Mouse (Mus musculus) forebrain, embryonic 12.5 days (tissue): ENCODE measurements around the gene Setd7. TPM values are rescaled to one million over a fixed set of nuclear protein-coding genes. Genes with fewer than 3 reads are reported as not detected.

Experiments
- ATAC-seq: fragments of 200-750 bp; cut with Nextera tagmentation; 2 replicates; pipeline ENCODE4 v1.8.0; 2017; ENCODE audit warnings: moderate TSS enrichment; ENCODE audit not compliant: low FRiP score
- H3K27ac ChIP-seq: fragments of 300-500 bp; sonication (generic); 2 replicates; pipeline ENCODE4 v1.5.1; 2016; ENCODE audit warnings: mild to moderate bottlenecking
- H3K27me3 ChIP-seq: fragments of 300-500 bp; sonication (generic); 2 replicates; pipeline ENCODE4 v1.6.1; 2016; ENCODE audit warnings: mild to moderate bottlenecking
- H3K36me3 ChIP-seq: fragments of 300-500 bp; sonication (generic); replicated peaks from 2 replicates; pipeline ENCODE4 v1.6.1; 2016; ENCODE audit warnings: mild to moderate bottlenecking
- H3K4me1 ChIP-seq: fragments of 300-500 bp; sonication (generic); 2 replicates; pipeline ENCODE4 v1.6.1; 2016
- H3K4me2 ChIP-seq: fragments of 300-500 bp; sonication (generic); 2 replicates; pipeline ENCODE4 v1.6.1; 2016; ENCODE audit warnings: mild to moderate bottlenecking, moderate library complexity
- H3K4me3 ChIP-seq: fragments of 300-500 bp; sonication (generic); replicated peaks from 2 replicates; pipeline ENCODE4 v1.5.1; 2016; ENCODE audit warnings: mild to moderate bottlenecking
- H3K9ac ChIP-seq: fragments of 300-500 bp; sonication (generic); 2 replicates; pipeline ENCODE4 v1.6.1; 2016; ENCODE audit warnings: mild to moderate bottlenecking
- H3K9me3 ChIP-seq: fragments of 300-500 bp; sonication (generic); 2 replicates; pipeline ENCODE4 v1.6.1; 2016
- WGBS: fragments of 180-500 bp; shearing (Covaris S2); methylation state at CpG from one replicate; pipeline ENCODE4 v1.1.7; 2016; 5-methylcytosine and 5-hydroxymethylcytosine counted together
- polyA plus RNA-seq: library from polyadenylated mRNA; unstranded; fragments of >200 nt; fragmentation: Nextera tagmentation; extraction: Ambion mirVana; gene quantifications from 2 replicates; pipeline ENCODE4 v1.2.1, GENCODE M21; 2016

Gene Setd7
- polyA plus RNA-seq, 1 experiment from 2014 or later, result 5.5 TPM

DNA sequence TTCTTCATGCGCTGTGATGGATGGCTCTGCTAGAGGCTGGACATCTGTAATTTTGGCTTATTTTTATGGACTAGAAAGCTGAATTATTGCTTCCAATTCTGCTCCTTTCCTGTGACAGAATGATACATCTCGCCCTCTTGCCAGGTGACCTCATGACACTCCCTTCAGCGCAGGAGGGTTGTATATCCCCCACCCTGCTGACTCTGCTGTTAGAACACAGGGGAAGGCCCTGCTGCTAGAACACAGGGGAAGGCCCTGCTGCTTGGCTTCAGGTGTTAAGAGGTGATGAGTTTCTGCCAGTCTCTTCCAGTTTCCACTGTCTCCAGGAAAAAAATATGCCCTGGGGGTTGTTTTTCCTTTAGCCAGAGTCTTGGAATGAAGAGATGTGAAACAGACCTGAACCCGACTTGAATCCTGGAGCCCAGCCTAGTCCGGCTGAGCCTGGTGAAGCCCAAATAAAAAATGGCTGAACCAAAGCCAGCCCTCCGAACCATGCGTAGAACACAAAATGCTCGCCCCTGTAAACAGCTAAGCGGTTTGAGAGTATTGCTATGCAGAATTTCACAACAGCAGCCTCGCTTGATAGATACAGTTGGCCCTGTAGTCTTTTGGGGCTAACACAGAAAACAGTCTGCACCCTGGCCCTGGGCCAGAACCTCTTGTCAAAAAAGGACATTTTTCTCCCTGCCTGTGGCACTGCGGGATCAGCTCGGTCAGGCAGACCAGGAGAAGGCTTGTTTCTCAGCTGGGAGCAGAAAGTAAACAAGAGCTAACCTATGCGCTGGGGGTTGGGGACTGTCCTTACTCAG, 29.0 kb downstream of the Setd7 start:
- ATAC-seq, result no peak
- H3K9ac ChIP-seq, result no peak overlapping the region
- no peak overlapping the region for H3K27ac ChIP-seq
- H3K27me3 ChIP-seq, result no peaks in the 10 kb centered on the region
- WGBS, result 89% methylated on average over 13 of the region's 13 CpGs
- H3K4me3 ChIP-seq, result no peak overlapping the region
- no peaks in the 10 kb centered on the region for H3K9me3 ChIP-seq
- peaks cover 93% of the 10 kb centered on the region for H3K36me3 ChIP-seq
- H3K4me2 ChIP-seq, result no peak overlapping the region
- no peaks in the 10 kb centered on the region for H3K4me1 ChIP-seq

GRCm38 (mm10) chr3:51526891-51527290, 33.8 kb downstream of the Setd7 start:
- Histone ChIP-seq H3K4me1 (no peaks in the 10 kb centered on the region), H3K9ac (no peak overlapping the region), H3K4me2 (no peak overlapping the region), H3K27ac (no peak overlapping the region), H3K27me3 (no peaks in the 10 kb centered on the region), H3K4me3 (no peak overlapping the region), H3K9me3 (no peaks in the 10 kb centered on the region), H3K36me3 (peaks cover 96% of the 10 kb centered on the region)
- no peak for ATAC-seq
- WGBS, result 95% methylated on average over 13 of the region's 13 CpGs

- no peaks in the 10 kb centered on the region for H3K9me3 ChIP-seq
- H3K4me1 ChIP-seq, result no peaks in the 10 kb centered on the region
- H3K9ac ChIP-seq, result no peak overlapping the region
- H3K4me2 ChIP-seq, result no peak overlapping the region
- 89% methylated on average over 16 of the region's 16 CpGs for WGBS
- H3K27me3 ChIP-seq, result no peaks in the 10 kb centered on the region
- H3K36me3 ChIP-seq, result peaks cover 96% of the 10 kb centered on the region
- no peak overlapping the region for H3K4me3 ChIP-seq
- ATAC-seq, result no peak
- H3K27ac ChIP-seq, result no peak overlapping the region
Observed at GRCm38 (mm10) chr3:51525186-51525785, 35.4 kb downstream of the Setd7 start.

GRCm38 (mm10) chr3:51521262-51521661, 39.4 kb downstream of the Setd7 start:
- H3K4me2 ChIP-seq, result no peak overlapping the region
- no peaks in the 10 kb centered on the region for H3K9me3 ChIP-seq
- H3K4me3 ChIP-seq, result no peak overlapping the region
- WGBS, result 93% methylated on average over 14 of the region's 14 CpGs
- H3K27me3 ChIP-seq, result no peaks in the 10 kb centered on the region
- no peak overlapping the region for H3K9ac ChIP-seq
- no peak for ATAC-seq
- no peak overlapping the region for H3K27ac ChIP-seq
- H3K4me1 ChIP-seq, result peaks cover 3% of the 10 kb centered on the region; the same call in 1 of the 2 replicates
- peaks cover 76% of the 10 kb centered on the region for H3K36me3 ChIP-seq

DNA sequence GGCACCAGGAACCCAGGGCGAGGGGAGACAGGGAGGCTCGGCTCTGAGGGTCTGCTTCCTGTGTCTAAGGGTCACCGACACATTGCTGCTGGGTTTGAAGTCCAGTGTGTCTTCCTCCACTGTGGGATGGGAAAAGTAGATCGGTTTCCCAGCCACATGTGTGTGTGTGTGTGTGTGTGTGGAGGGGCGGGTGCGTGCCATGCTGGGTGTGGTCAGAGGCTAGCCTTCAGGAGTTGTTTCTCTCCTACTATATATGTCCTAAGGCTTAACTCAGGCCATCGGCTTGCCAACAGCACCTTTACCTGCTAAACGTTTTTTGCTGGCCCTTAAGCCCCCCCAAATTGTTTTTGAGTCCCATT, 41.9 kb downstream of the Setd7 start:
- Histone ChIP-seq H3K4me2 (no peak overlapping the region), H3K4me3 (no peak overlapping the region), H3K9ac (no peak overlapping the region; the same call in 1 of the 2 replicates), H3K27me3 (no peaks in the 10 kb centered on the region), H3K36me3 (peaks cover 50% of the 10 kb centered on the region), H3K9me3 (no peaks in the 10 kb centered on the region), H3K27ac (no peak overlapping the region), H3K4me1 (peaks cover 3% of the 10 kb centered on the region; the same call in 1 of the 2 replicates)
- WGBS, result 72% methylated on average over 8 of the region's 8 CpGs
- no peak for ATAC-seq

- Histone ChIP-seq H3K27me3 (no peaks in the 10 kb centered on the region), H3K9ac (no peak overlapping the region; the same call in 1 of the 2 replicates), H3K4me1 (peaks cover 3% of the 10 kb centered on the region; the same call in 1 of the 2 replicates), H3K4me3 (no peak overlapping the region), H3K9me3 (no peaks in the 10 kb centered on the region), H3K27ac (no peak overlapping the region), H3K36me3 (peaks cover 44% of the 10 kb centered on the region), H3K4me2 (no peak overlapping the region)
- ATAC-seq, result no peak
- WGBS, result 78% methylated on average over 12 of the region's 12 CpGs
Observed at GRCm38 (mm10) chr3:51517878-51518762, 42.6 kb downstream of the Setd7 start.

DNA sequence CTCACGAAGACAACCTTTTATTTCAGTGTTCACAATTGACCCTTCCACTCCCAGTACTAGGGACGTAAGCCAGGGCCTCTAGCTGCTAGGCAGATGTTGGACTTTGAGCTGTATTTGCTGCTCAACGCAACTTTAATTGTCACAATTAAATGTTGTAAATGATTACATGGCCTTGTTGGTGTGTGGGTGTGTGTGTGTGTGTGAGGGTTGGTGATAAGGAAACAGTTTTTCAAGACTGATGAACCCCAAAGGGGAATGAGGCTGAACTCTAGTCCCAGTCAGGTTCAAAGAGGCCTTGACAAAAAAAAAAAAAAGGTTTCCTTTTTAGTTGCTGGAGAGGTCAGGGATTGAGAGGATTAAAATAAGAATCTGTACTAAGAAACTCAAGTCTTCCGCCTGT, 43.2 kb downstream of the Setd7 start:
- WGBS, result 70% methylated on average over 4 of the region's 4 CpGs
- no peaks in the 10 kb centered on the region for H3K27me3 ChIP-seq
- H3K4me2 ChIP-seq, result no peak overlapping the region
- no peak overlapping the region for H3K9ac ChIP-seq
- H3K4me1 ChIP-seq, result peaks cover 3% of the 10 kb centered on the region; the same call in 1 of the 2 replicates
- no peak overlapping the region for H3K4me3 ChIP-seq
- ATAC-seq, result no peak
- no peak overlapping the region for H3K27ac ChIP-seq
- peaks cover 38% of the 10 kb centered on the region for H3K36me3 ChIP-seq
- H3K9me3 ChIP-seq, result no peaks in the 10 kb centered on the region

DNA sequence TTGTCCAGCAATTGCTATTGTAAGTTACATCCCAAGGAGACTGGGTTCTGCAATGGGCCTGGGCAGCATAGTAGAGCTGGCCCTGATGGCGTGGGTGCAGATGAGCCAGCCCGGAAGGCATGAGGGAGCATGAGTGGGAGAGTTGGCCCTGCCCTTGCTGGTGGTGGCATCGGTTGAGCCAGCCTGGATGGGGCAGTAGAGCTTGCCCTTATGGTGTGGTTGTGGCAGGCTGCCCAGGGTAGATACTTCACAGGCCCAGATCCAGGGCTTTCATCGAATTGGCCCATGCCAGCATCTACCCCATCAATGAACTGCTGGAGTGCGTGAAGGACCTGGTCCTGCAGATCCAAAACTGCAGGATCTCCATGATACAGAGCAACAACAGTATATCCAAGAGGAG, 48.7 kb downstream of the Setd7 start:
- H3K4me2 ChIP-seq, result no peak overlapping the region
- H3K4me3 ChIP-seq, result no peak overlapping the region
- no peak overlapping the region for H3K27ac ChIP-seq
- no peak overlapping the region for H3K9ac ChIP-seq
- H3K9me3 ChIP-seq, result no peaks in the 10 kb centered on the region
- no peak for ATAC-seq
- no peaks in the 10 kb centered on the region for H3K36me3 ChIP-seq
- 94% methylated on average over 5 of the region's 5 CpGs for WGBS
- H3K27me3 ChIP-seq, result no peaks in the 10 kb centered on the region
- no peaks in the 10 kb centered on the region for H3K4me1 ChIP-seq

DNA sequence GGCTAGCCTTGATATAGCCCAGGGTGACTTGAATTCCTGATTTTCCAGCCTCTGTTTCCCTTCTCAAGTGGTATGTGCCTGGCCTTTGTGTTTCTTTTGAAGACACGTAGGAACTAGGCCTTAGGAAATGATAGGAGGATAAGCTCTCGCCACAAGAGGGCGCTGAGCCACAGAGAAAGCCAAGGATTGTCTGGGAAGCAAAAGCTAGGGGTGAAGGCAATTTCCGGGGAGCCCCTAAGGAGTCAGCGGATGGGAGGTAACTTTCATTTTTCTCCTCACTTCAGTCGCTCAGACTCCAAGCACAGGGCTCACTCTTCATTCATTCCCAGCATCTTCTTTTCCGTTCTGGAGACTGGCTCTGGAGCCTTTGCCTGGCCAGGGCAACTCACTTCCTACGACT, 49.8 kb downstream of the Setd7 start:
- WGBS, result 34% methylated on average over 8 of the region's 8 CpGs
- Histone ChIP-seq H3K9me3 (no peaks in the 10 kb centered on the region), H3K27me3 (no peaks in the 10 kb centered on the region), H3K4me1 (no peaks in the 10 kb centered on the region), H3K36me3 (no peaks in the 10 kb centered on the region), H3K4me2 (no peak overlapping the region), H3K9ac (no peak overlapping the region), H3K4me3 (no peak overlapping the region), H3K27ac (no peak overlapping the region)
- no peak; the same call in 1 of the 2 replicates for ATAC-seq

GRCm38 (mm10) chr3:51505465-51505864, 55.2 kb downstream of the Setd7 start:
- Histone ChIP-seq H3K4me1 (peaks cover 7% of the 10 kb centered on the region; the same call in 1 of the 2 replicates), H3K27ac (no peak overlapping the region), H3K27me3 (no peaks in the 10 kb centered on the region), H3K36me3 (no peaks in the 10 kb centered on the region), H3K4me2 (no peak overlapping the region), H3K4me3 (no peak overlapping the region), H3K9ac (no peak overlapping the region), H3K9me3 (no peaks in the 10 kb centered on the region)
- 76% methylated on average over 19 of the region's 19 CpGs for WGBS
- no peak for ATAC-seq

GRCm38 (mm10) chr3:51504385-51504952, 56.2 kb downstream of the Setd7 start:
- 44% methylated on average over 11 of the region's 11 CpGs for WGBS

DNA sequence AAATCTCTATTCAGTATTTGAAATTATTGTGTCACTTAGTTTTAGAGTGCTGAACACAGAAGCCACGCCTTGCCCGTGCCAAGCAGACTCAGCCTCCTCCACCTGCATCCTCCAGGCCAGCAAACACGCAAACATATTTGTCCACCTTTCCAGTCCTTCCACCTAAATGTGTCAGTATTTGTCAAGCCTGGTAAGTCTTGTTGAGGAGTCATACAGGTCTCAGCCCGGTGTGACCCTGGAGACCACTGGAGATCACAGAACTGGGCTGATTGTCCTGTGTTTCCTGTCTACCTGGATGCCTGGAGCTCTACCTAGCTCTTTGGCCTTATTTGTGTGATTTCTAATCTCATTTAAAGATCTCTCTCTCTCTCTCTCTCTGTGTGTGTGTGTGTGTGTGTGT, 60.8 kb downstream of the Setd7 start:
- no peaks in the 10 kb centered on the region for H3K27me3 ChIP-seq
- H3K9me3 ChIP-seq, result no peaks in the 10 kb centered on the region
- ATAC-seq, result no peak
- no peak overlapping the region for H3K4me2 ChIP-seq
- no peak overlapping the region for H3K9ac ChIP-seq
- H3K27ac ChIP-seq, result no peak overlapping the region
- H3K36me3 ChIP-seq, result no peaks in the 10 kb centered on the region
- no peak overlapping the region for H3K4me3 ChIP-seq
- H3K4me1 ChIP-seq, result peaks cover 4% of the 10 kb centered on the region; the same call in 1 of the 2 replicates
- whole genome bisulfite sequencing, result 92% methylated on average over 4 of the region's 4 CpGs

More at GRCm38 (mm10) chr3:51504385-51504952, 56.2 kb downstream of the Setd7 start:
- peaks cover 7% of the 10 kb centered on the region; the same call in 1 of the 2 replicates for H3K4me1 ChIP-seq
- no peak overlapping the region for H3K4me3 ChIP-seq
- no peaks in the 10 kb centered on the region for H3K36me3 ChIP-seq
- H3K9me3 ChIP-seq, result no peaks in the 10 kb centered on the region
- H3K4me2 ChIP-seq, result no peak overlapping the region
- no peak overlapping the region for H3K27ac ChIP-seq
- no peak overlapping the region for H3K9ac ChIP-seq
- ATAC-seq, result no peak
- no peaks in the 10 kb centered on the region for H3K27me3 ChIP-seq
